Mouse (Mus musculus) testis, adult 2 months (tissue): ENCODE measurements around the gene Mast4.

Source experiments
- CTCF ChIP-seq: fragments of 200-500 bp; IDR thresholded peaks from 2 replicates; pipeline ENCODE4 v1.5.1; 2012; ENCODE audit warnings: low read depth, mild to moderate bottlenecking, inconsistent platforms, low read length, moderate library complexity; ENCODE audit not compliant: control insufficient read depth, insufficient read depth, insufficient replicate concordance
- POLR2A ChIP-seq: fragments of 200-500 bp; IDR thresholded peaks from 2 replicates; pipeline ENCODE4 v1.6.1; 2012; ENCODE audit warnings: low read depth, mild to moderate bottlenecking, inconsistent platforms, low read length, moderate library complexity; ENCODE audit not compliant: control insufficient read depth

DNA sequence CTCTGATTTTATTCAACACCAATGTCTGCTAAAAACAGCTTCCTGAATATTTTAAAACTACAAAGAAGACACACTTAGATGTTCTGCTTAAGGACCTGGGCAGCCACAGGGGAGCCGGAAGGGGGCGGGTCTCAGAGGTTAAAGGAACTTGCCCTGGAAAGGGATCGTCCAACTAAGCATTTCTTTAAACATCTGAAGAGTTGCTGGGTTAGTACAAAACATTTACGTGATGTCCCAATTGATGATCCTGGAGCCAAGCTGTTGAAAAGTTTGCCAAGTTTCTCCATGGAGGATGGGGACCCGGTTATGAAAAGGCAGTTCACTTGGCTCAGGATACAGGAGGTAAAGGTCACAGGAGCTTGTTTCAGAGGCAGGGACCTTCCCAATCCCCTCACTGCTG lies 48.5 kb downstream of the Mast4 start:
- TF ChIP-seq POLR2A (no peak), CTCF (no peak)
